Mouse (Mus musculus): ENCODE results near the gene Rsph14.

The Rsph14 gene

GRCm38 (mm10) chr10:74933548-74934190, 98.7 kb downstream of the Rsph14 start:
- DNase-seq (ENCODE audit: low spot score in 2 of 2) = no peak

GRCm38 (mm10) chr10:74932487-74932886, 99.9 kb downstream of the Rsph14 start:
- no peak for DNase-seq (ENCODE audit: low spot score in 2 of 2)

GRCm38 (mm10) chr10:74931631-74932030, 100.8 kb downstream of the Rsph14 start:
- no peak for DNase-seq (ENCODE audit: low spot score in 2 of 2)

GRCm38 (mm10) chr10:74930541-74930940, 101.8 kb downstream of the Rsph14 start:
- DNase-seq (ENCODE audit: low spot score in 2 of 2) = no peak

- no peak for DNase-seq (ENCODE audit: low spot score in 2 of 2)
These were observed 102.8 kb downstream of the Rsph14 start for GRCm38 (mm10) chr10:74929578-74929977.

GRCm38 (mm10) chr10:74928276-74928675, 104.1 kb downstream of the Rsph14 start:
- no peak for DNase-seq (ENCODE audit: low spot score in 2 of 2)

- peak; percentile 66 to 72 for DNase-seq (ENCODE audit: low spot score in 2 of 2)
These were observed 107.1 kb downstream of the Rsph14 start for GRCm38 (mm10) chr10:74925324-74925723.

GRCm38 (mm10) chr10:74924274-74924673, 108.1 kb downstream of the Rsph14 start:
- no peak for DNase-seq (ENCODE audit: low spot score in 2 of 2)

- peak; percentile 65 to 70 for DNase-seq (ENCODE audit: low spot score in 2 of 2)
These were observed 109.6 kb downstream of the Rsph14 start for GRCm38 (mm10) chr10:74922763-74923162.

GRCm38 (mm10) chr10:74921614-74922013, 110.8 kb downstream of the Rsph14 start:
- DNase-seq (ENCODE audit: low spot score in 2 of 2) = no peak

GRCm38 (mm10) chr10:74920853-74921567, 111.4 kb downstream of the Rsph14 start:
- peak; percentile 61 to 66 for DNase-seq (ENCODE audit: low spot score in 2 of 2)

- no peak for DNase-seq (ENCODE audit: low spot score in 2 of 2)
These were observed 113.1 kb downstream of the Rsph14 start for GRCm38 (mm10) chr10:74919277-74919676.

- DNase-seq (ENCODE audit: low spot score in 2 of 2) = no peak
These were observed 124.0 kb downstream of the Rsph14 start for GRCm38 (mm10) chr10:74908431-74908830.
